Mouse (Mus musculus) G1E (cell line): ENCODE results near the gene Irs3.

Experiments used
- CTCF ChIP-seq: IDR thresholded peaks from 2 replicates; pipeline ENCODE4 v1.5.1; 2012; ENCODE audit warnings: low read depth, low read length, inconsistent platforms, mixed read lengths
- GATA1 ChIP-seq: IDR thresholded peaks from 2 replicates; pipeline ENCODE4 v1.6.1; 2012; ENCODE audit warnings: borderline replicate concordance, low read length, inconsistent platforms, mixed read lengths
- GATA2 ChIP-seq: IDR thresholded peaks from 2 replicates; pipeline ENCODE4 v1.6.1; 2012; ENCODE audit warnings: low read depth, low read length, inconsistent platforms, borderline replicate concordance

- TF ChIP-seq CTCF (no peak), GATA1 (no peak), GATA2 (no peak)
Observed at GRCm38 (mm10) chr5:137597625-137598024, 47.9 kb downstream of the Irs3 start.
